Mouse (Mus musculus): ENCODE measurements at regions not wholly inside any gene's neighbourhood (a gene's known extent, or its start where the extent isn't known, plus 50 kb on each side); places are given as distances from the start of the nearest gene placed in this dataset.
"Not testable (repeated sequence)": the region's sequence is repeated elsewhere in the genome, so short reads cannot be mapped to it uniquely, and the experiment has no call there.

GRCm38 (mm10) chr8:15670722-15671121 is 624.8 kb upstream of the BB014433 start:
- DNase-seq: no peak

GRCm38 (mm10) chr8:15670298-15670697 is 624.4 kb upstream of the BB014433 start:
- DNase-seq: no peak

- no peak for DNase-seq
These were observed 623.6 kb upstream of the BB014433 start for GRCm38 (mm10) chr8:15669515-15669914.

GRCm38 (mm10) chr8:15660602-15661001 is 614.7 kb upstream of the BB014433 start:
- no peak for DNase-seq

- no peak for DNase-seq
These were observed 589.0 kb upstream of the BB014433 start for GRCm38 (mm10) chr8:15634769-15635366.

- DNase-seq: no peak
These were observed 582.7 kb upstream of the BB014433 start for GRCm38 (mm10) chr8:15628584-15628983.

- DNase-seq: not testable (repeated sequence)
These were observed 577.9 kb upstream of the BB014433 start for GRCm38 (mm10) chr8:15623602-15624392.

- DNase-seq: no peak
These were observed 564.3 kb upstream of the BB014433 start for GRCm38 (mm10) chr8:15610217-15610616.

- no peak for DNase-seq
These were observed 561.8 kb upstream of the BB014433 start for GRCm38 (mm10) chr8:15607598-15608215.

GRCm38 (mm10) chr8:15601531-15601930 is 555.7 kb upstream of the BB014433 start:
- DNase-seq: peak; percentile 7

GRCm38 (mm10) chr8:15593106-15593505 is 547.2 kb upstream of the BB014433 start:
- DNase-seq: no peak

GRCm38 (mm10) chr8:15583782-15584181 is 537.9 kb upstream of the BB014433 start:
- no peak for DNase-seq

- no peak for DNase-seq
These were observed 524.2 kb upstream of the BB014433 start for GRCm38 (mm10) chr8:15570091-15570490.

- no peak for DNase-seq
These were observed 521.9 kb upstream of the BB014433 start for GRCm38 (mm10) chr8:15567742-15568141.

- DNase-seq: no peak
These were observed 516.7 kb upstream of the BB014433 start for GRCm38 (mm10) chr8:15562310-15563296.

GRCm38 (mm10) chr8:15532027-15532426 is 486.1 kb upstream of the BB014433 start:
- DNase-seq: no peak

- DNase-seq: no peak
These were observed 479.6 kb upstream of the BB014433 start for GRCm38 (mm10) chr8:15525461-15525860.

GRCm38 (mm10) chr8:15519896-15520295 is 474.0 kb upstream of the BB014433 start:
- not testable (repeated sequence) for DNase-seq

GRCm38 (mm10) chr8:15500973-15501372 is 455.1 kb upstream of the BB014433 start:
- no peak for DNase-seq

- DNase-seq: no peak
These were observed 451.7 kb upstream of the BB014433 start for GRCm38 (mm10) chr8:15497566-15497965.

- no peak for DNase-seq
These were observed 450.4 kb upstream of the BB014433 start for GRCm38 (mm10) chr8:15496248-15496647.

GRCm38 (mm10) chr8:15490774-15491173 is 444.9 kb upstream of the BB014433 start:
- DNase-seq: no peak
